Mouse (Mus musculus) limb, embryonic 11.5 days (tissue): ENCODE measurements around the gene Pfkfb3. TPM values are rescaled to one million over a fixed set of nuclear protein-coding genes. Genes with fewer than 3 reads are reported as not detected.
"Not testable (repeated sequence)": the region's sequence is repeated elsewhere in the genome, so short reads cannot be mapped to it uniquely, and the experiment has no call there.

ENCODE experiments used
- ATAC-seq: fragments of 200-750 bp; cut with Nextera tagmentation; 2 replicates; pipeline ENCODE4 v1.8.0; 2017; ENCODE audit warnings: low read depth; ENCODE audit not compliant: insufficient number of reproducible peaks, low FRiP score, low TSS enrichment
- DNase-seq: peaks from one replicate; pipeline ENCODE4 v3.0.0-alpha.2; 2015; ENCODE audit warnings: low spot score
- H3K27ac ChIP-seq: fragments of 300-500 bp; sonication (generic); replicated peaks from 2 replicates; pipeline ENCODE4 v1.5.1; 2014; ENCODE audit warnings: low read depth, mild to moderate bottlenecking, low read length
- H3K27me3 ChIP-seq: fragments of 300-500 bp; sonication (generic); 2 replicates; pipeline ENCODE4 v1.6.1; 2014; ENCODE audit warnings: mild to moderate bottlenecking, low read length, mixed read lengths; ENCODE audit not compliant: control insufficient read depth, insufficient read depth
- H3K36me3 ChIP-seq: fragments of 300-500 bp; sonication (generic); 2 replicates; pipeline ENCODE4 v1.6.1; 2014; ENCODE audit warnings: mild to moderate bottlenecking, low read length, moderate library complexity, mixed read lengths; ENCODE audit not compliant: control insufficient read depth, insufficient read depth
- H3K4me1 ChIP-seq: fragments of 300-500 bp; sonication (generic); 2 replicates; pipeline ENCODE4 v1.6.1; 2014; ENCODE audit warnings: low read length, mixed read lengths; ENCODE audit not compliant: control insufficient read depth, insufficient read depth
- H3K4me2 ChIP-seq: fragments of 300-500 bp; sonication (generic); 2 replicates; pipeline ENCODE4 v1.6.1; 2014; ENCODE audit warnings: low read depth, mild to moderate bottlenecking, moderate library complexity; ENCODE audit not compliant: severe bottlenecking
- H3K4me3 ChIP-seq: fragments of 300-500 bp; sonication (generic); 2 replicates; pipeline ENCODE4 v1.5.1; 2014; ENCODE audit warnings: low read depth, low read length
- H3K9ac ChIP-seq: fragments of 300-500 bp; sonication (generic); 2 replicates; pipeline ENCODE4 v1.6.1; 2014; ENCODE audit warnings: mild to moderate bottlenecking, low read length
- H3K9me3 ChIP-seq: fragments of 300-500 bp; sonication (generic); 2 replicates; pipeline ENCODE4 v1.6.1; 2016; ENCODE audit warnings: low read length; ENCODE audit not compliant: control insufficient read depth
- WGBS: fragments of 180-500 bp; shearing (Covaris S2); extraction: QIAGEN DNeasy Blood & Tissue Kit; methylation state at CpG from one replicate; pipeline ENCODE4 v1.1.7; 2014; 5-methylcytosine and 5-hydroxymethylcytosine counted together
- polyA plus RNA-seq: library from polyadenylated mRNA; unstranded; fragments of >200 nt; fragmentation: Nextera tagmentation; extraction: Ambion mirVana; gene quantifications from 2 replicates; pipeline ENCODE4 v1.2.1, GENCODE M21; 2014

Pfkfb3 gene
- polyA plus RNA-seq, 1 experiment from 2014 or later, result 11.7 TPM

GRCm38 (mm10) chr2:11545380-11545779, 8.5 kb downstream of the Pfkfb3 start:
- Histone ChIP-seq H3K9ac (no peak overlapping the region), H3K9me3 (no peaks in the 10 kb centered on the region), H3K4me3 (no peak overlapping the region), H3K27me3 (no peaks in the 10 kb centered on the region), H3K4me2 (no peak overlapping the region), H3K36me3 (no peaks in the 10 kb centered on the region), H3K4me1 (no peaks in the 10 kb centered on the region), H3K27ac (no peak overlapping the region)
- ATAC-seq (no peak), DNase-seq (no peak)
- WGBS, result 35% methylated on average over 1 of the region's 1 CpGs

- Histone ChIP-seq H3K4me1 (no peaks in the 10 kb centered on the region), H3K27ac (no peak overlapping the region), H3K9me3 (no peaks in the 10 kb centered on the region), H3K4me2 (no peak overlapping the region), H3K36me3 (no peaks in the 10 kb centered on the region), H3K27me3 (no peaks in the 10 kb centered on the region), H3K4me3 (no peak overlapping the region), H3K9ac (no peak overlapping the region)
- DNase-seq (no peak), ATAC-seq (no peak)
- 82% methylated on average over 5 of the region's 5 CpGs for WGBS
These were observed 9.5 kb downstream of the Pfkfb3 start for GRCm38 (mm10) chr2:11544342-11544741.

- WGBS, result 77% methylated on average over 7 of the region's 7 CpGs
- ATAC-seq (no peak), DNase-seq (no peak)
- no peaks in the 10 kb centered on the region for H3K9me3 ChIP-seq
- no peaks in the 10 kb centered on the region for H3K27me3 ChIP-seq
- no peak overlapping the region for H3K9ac ChIP-seq
- H3K27ac ChIP-seq, result no peak overlapping the region
- no peak overlapping the region for H3K4me3 ChIP-seq
- H3K4me2 ChIP-seq, result no peak overlapping the region
- no peaks in the 10 kb centered on the region for H3K36me3 ChIP-seq
- H3K4me1 ChIP-seq, result no peaks in the 10 kb centered on the region
These were observed 10.7 kb downstream of the Pfkfb3 start for GRCm38 (mm10) chr2:11543158-11543557.

- peak; percentile 63 for DNase-seq
- Histone ChIP-seq H3K4me1 (no peaks in the 10 kb centered on the region), H3K36me3 (no peaks in the 10 kb centered on the region), H3K9ac (no peak overlapping the region), H3K27me3 (no peaks in the 10 kb centered on the region), H3K4me2 (no peak overlapping the region), H3K9me3 (no peaks in the 10 kb centered on the region), H3K4me3 (no peak overlapping the region), H3K27ac (no peak overlapping the region)
- peak; percentile 31; the same call in 1 of the 2 replicates for ATAC-seq
- 91% methylated on average over 1 of the region's 1 CpGs for WGBS
These were observed 11.2 kb downstream of the Pfkfb3 start for GRCm38 (mm10) chr2:11542640-11543039.

- ATAC-seq (no peak), DNase-seq (no peak)
- Histone ChIP-seq H3K4me1 (no peaks in the 10 kb centered on the region), H3K27ac (no peak overlapping the region), H3K9me3 (no peaks in the 10 kb centered on the region), H3K4me3 (no peak overlapping the region), H3K4me2 (no peak overlapping the region), H3K27me3 (no peaks in the 10 kb centered on the region), H3K36me3 (no peaks in the 10 kb centered on the region), H3K9ac (no peak overlapping the region)
- 93% methylated on average over 1 of the region's 1 CpGs for WGBS
These were observed 11.8 kb downstream of the Pfkfb3 start for GRCm38 (mm10) chr2:11542121-11542520.

- not testable (repeated sequence) for ATAC-seq, H3K4me2 ChIP-seq, H3K9me3 ChIP-seq, H3K9ac ChIP-seq, H3K27me3 ChIP-seq, DNase-seq, H3K4me3 ChIP-seq, H3K4me1 ChIP-seq, H3K36me3 ChIP-seq, H3K27ac ChIP-seq
- WGBS, result 50% methylated on average over 1 of the region's 1 CpGs
These were observed 12.3 kb downstream of the Pfkfb3 start for GRCm38 (mm10) chr2:11541528-11541927.

- no peaks in the 10 kb centered on the region for H3K4me1 ChIP-seq
- ATAC-seq (no peak), DNase-seq (no peak)
- no peak overlapping the region for H3K27ac ChIP-seq
- H3K4me2 ChIP-seq, result peak overlapping the region; percentile 73; the same call in 1 of the 2 replicates
- no peaks in the 10 kb centered on the region for H3K36me3 ChIP-seq
- no peaks in the 10 kb centered on the region for H3K9me3 ChIP-seq
- H3K9ac ChIP-seq, result no peak overlapping the region
- H3K27me3 ChIP-seq, result no peaks in the 10 kb centered on the region
- peak overlapping the region; percentile 31; the same call in 1 of the 2 replicates for H3K4me3 ChIP-seq
- WGBS, result 67% methylated on average over 8 of the region's 8 CpGs
These were observed 17.9 kb downstream of the Pfkfb3 start for GRCm38 (mm10) chr2:11535966-11536365.

- no peaks in the 10 kb centered on the region for H3K4me1 ChIP-seq
- no peaks in the 10 kb centered on the region for H3K27me3 ChIP-seq
- H3K27ac ChIP-seq, result no peak overlapping the region
- peak overlapping the region; percentile 73 for H3K4me2 ChIP-seq
- DNase-seq (peak; percentile 88), ATAC-seq (peak; percentile 97)
- no peaks in the 10 kb centered on the region for H3K36me3 ChIP-seq
- peak overlapping the region; percentile 31 for H3K4me3 ChIP-seq
- WGBS, result 1% methylated on average over 32 of the region's 32 CpGs
- no peaks in the 10 kb centered on the region for H3K9me3 ChIP-seq
- H3K9ac ChIP-seq, result 0 out of 2 replicates have a peak overlapping the region, but pooled peaks have one; percentile 35
These were observed 18.4 kb downstream of the Pfkfb3 start for GRCm38 (mm10) chr2:11535412-11535928.

- no peak overlapping the region for H3K27ac ChIP-seq
- peak overlapping the region; percentile 73 for H3K4me2 ChIP-seq
- H3K4me3 ChIP-seq, result no peak overlapping the region
- no peaks in the 10 kb centered on the region for H3K4me1 ChIP-seq
- DNase-seq, result no peak
- no peaks in the 10 kb centered on the region for H3K36me3 ChIP-seq
- no peak for ATAC-seq
- WGBS, result 30% methylated on average over 10 of the region's 10 CpGs
- no peak overlapping the region for H3K9ac ChIP-seq
- H3K27me3 ChIP-seq, result no peaks in the 10 kb centered on the region
- no peaks in the 10 kb centered on the region for H3K9me3 ChIP-seq
These were observed 19.1 kb downstream of the Pfkfb3 start for GRCm38 (mm10) chr2:11534826-11535225.
